Mouse (Mus musculus) lung, embryonic 14.5 days (tissue): ENCODE results near the gene Cdhr3. TPM values are rescaled to one million over a fixed set of nuclear protein-coding genes. Genes with fewer than 3 reads are reported as not detected.

ENCODE experiments used
- ATAC-seq: fragments of 200-750 bp; cut with Nextera tagmentation; 2 replicates; pipeline ENCODE4 v1.8.0; 2017; ENCODE audit warnings: mild to moderate bottlenecking, moderate TSS enrichment, moderate library complexity; ENCODE audit not compliant: insufficient read depth
- DNase-seq: peaks from one replicate; pipeline ENCODE4 v3.0.0-alpha.2; 2015
- H3K27ac ChIP-seq: fragments of 300-500 bp; sonication (generic); 2 replicates; pipeline ENCODE4 v1.5.1; 2014; ENCODE audit warnings: low read depth, mild to moderate bottlenecking, moderate library complexity
- H3K27me3 ChIP-seq: fragments of 300-500 bp; sonication (generic); 2 replicates; pipeline ENCODE4 v1.6.1; 2014; ENCODE audit warnings: low read length, control low read depth; ENCODE audit not compliant: insufficient read depth
- H3K36me3 ChIP-seq: fragments of 300-500 bp; sonication (generic); 2 replicates; pipeline ENCODE4 v1.6.1; 2014; ENCODE audit warnings: control low read depth; ENCODE audit not compliant: insufficient read depth
- H3K4me1 ChIP-seq: fragments of 300-500 bp; sonication (generic); 2 replicates; pipeline ENCODE4 v1.6.1; 2014; ENCODE audit warnings: antibody characterized with exemption, control low read depth; ENCODE audit not compliant: insufficient read depth
- H3K4me2 ChIP-seq: fragments of 300-500 bp; sonication (generic); 2 replicates; pipeline ENCODE4 v1.6.1; 2014; ENCODE audit warnings: mild to moderate bottlenecking
- H3K4me3 ChIP-seq: fragments of 300-500 bp; sonication (generic); 2 replicates; pipeline ENCODE4 v1.5.1; 2014; ENCODE audit warnings: low read depth, low read length
- H3K9ac ChIP-seq: fragments of 300-500 bp; sonication (generic); 2 replicates; pipeline ENCODE4 v1.6.1; 2014
- H3K9me3 ChIP-seq: fragments of 300-500 bp; sonication (generic); 2 replicates; pipeline ENCODE4 v1.6.1; 2016; ENCODE audit warnings: low read depth, low read length, control low read depth
- CTCF ChIP-seq: IDR thresholded peaks from 2 replicates; pipeline ENCODE4 v1.5.1; 2016; ENCODE audit warnings: antibody characterized with exemption, low read depth
- WGBS: fragments of 180-500 bp; shearing (Covaris S2); extraction: QIAGEN DNeasy Blood & Tissue Kit; methylation state at CpG from one replicate; pipeline ENCODE4 v1.1.7; 2014; 5-methylcytosine and 5-hydroxymethylcytosine counted together
- polyA plus RNA-seq: library from polyadenylated mRNA; unstranded; fragments of >200 nt; fragmentation: Nextera tagmentation; extraction: Ambion mirVana; gene quantifications from 2 replicates; pipeline ENCODE4 v1.2.1, GENCODE M21; 2014

Cdhr3 gene
- polyA plus RNA-seq, 1 experiment from 2014 or later = not detected

GRCm38 (mm10) chr12:33102342-33103115 is 9.9 kb upstream of the Cdhr3 start:
- Histone ChIP-seq H3K27me3 (no peaks in the 10 kb centered on the region), H3K9me3 (no peaks in the 10 kb centered on the region), H3K4me1 (peaks cover 12% of the 10 kb centered on the region), H3K4me3 (no peak overlapping the region), H3K4me2 (peak overlapping the region; percentile 37), H3K9ac (no peak overlapping the region), H3K27ac (peak overlapping the region; percentile 62), H3K36me3 (no peaks in the 10 kb centered on the region)
- DNase-seq = peak; percentile 91
- peak; percentile 95 for ATAC-seq
- TF ChIP-seq CTCF = no peak
- WGBS = 16% methylated on average over 15 of the region's 15 CpGs

- Histone ChIP-seq H3K27me3 (no peaks in the 10 kb centered on the region), H3K4me2 (no peak overlapping the region), H3K4me1 (peaks cover 12% of the 10 kb centered on the region), H3K9me3 (no peaks in the 10 kb centered on the region), H3K27ac (no peak overlapping the region; the same call in 1 of the 2 replicates), H3K36me3 (no peaks in the 10 kb centered on the region), H3K4me3 (no peak overlapping the region), H3K9ac (no peak overlapping the region)
- WGBS = 60% methylated on average over 8 of the region's 8 CpGs
- TF ChIP-seq CTCF = no peak
- no peak for ATAC-seq
- no peak for DNase-seq
These were observed 9.0 kb upstream of the Cdhr3 start for GRCm38 (mm10) chr12:33101627-33102026.

GRCm38 (mm10) chr12:33096017-33096416 is 3.3 kb upstream of the Cdhr3 start:
- no peak for ATAC-seq
- H3K27ac ChIP-seq = no peak overlapping the region
- no peak overlapping the region for H3K9ac ChIP-seq
- 57% methylated on average over 3 of the region's 3 CpGs for WGBS
- H3K27me3 ChIP-seq = no peaks in the 10 kb centered on the region
- no peaks in the 10 kb centered on the region for H3K9me3 ChIP-seq
- no peak overlapping the region for H3K4me2 ChIP-seq
- no peak overlapping the region for H3K4me3 ChIP-seq
- H3K36me3 ChIP-seq = no peaks in the 10 kb centered on the region
- TF ChIP-seq CTCF = no peak
- no peaks in the 10 kb centered on the region for H3K4me1 ChIP-seq
- DNase-seq = no peak

GRCm38 (mm10) chr12:33092196-33092595 is 479 bp downstream of the Cdhr3 start:
- ATAC-seq = no peak
- H3K4me1 ChIP-seq = no peaks in the 10 kb centered on the region

GRCm38 (mm10) chr12:33086151-33086550 is 6.5 kb downstream of the Cdhr3 start:
- Histone ChIP-seq H3K4me2 (no peak overlapping the region), H3K4me1 (no peaks in the 10 kb centered on the region), H3K36me3 (no peaks in the 10 kb centered on the region), H3K9me3 (no peaks in the 10 kb centered on the region), H3K27me3 (no peaks in the 10 kb centered on the region), H3K4me3 (no peak overlapping the region), H3K9ac (no peak overlapping the region), H3K27ac (no peak overlapping the region)
- 59% methylated on average over 5 of the region's 5 CpGs for WGBS
- DNase-seq (no peak), ATAC-seq (no peak)
- TF ChIP-seq CTCF = no peak

More at GRCm38 (mm10) chr12:33092196-33092595, 479 bp downstream of the Cdhr3 start:
- Histone ChIP-seq H3K4me3 (no peak overlapping the region), H3K4me2 (no peak overlapping the region), H3K36me3 (no peaks in the 10 kb centered on the region), H3K27me3 (no peaks in the 10 kb centered on the region), H3K9me3 (no peaks in the 10 kb centered on the region), H3K9ac (no peak overlapping the region), H3K27ac (no peak overlapping the region)
- TF ChIP-seq CTCF = no peak
- 57% methylated on average over 2 of the region's 2 CpGs for WGBS
- no peak for DNase-seq

GRCm38 (mm10) chr12:33084683-33085082 is 8.0 kb downstream of the Cdhr3 start:
- Histone ChIP-seq H3K27ac (no peak overlapping the region), H3K4me2 (no peak overlapping the region), H3K9ac (no peak overlapping the region), H3K4me3 (no peak overlapping the region), H3K9me3 (no peaks in the 10 kb centered on the region), H3K36me3 (no peaks in the 10 kb centered on the region), H3K27me3 (no peaks in the 10 kb centered on the region), H3K4me1 (no peaks in the 10 kb centered on the region)
- no peak for ATAC-seq
- no peak for TF ChIP-seq CTCF
- peak; percentile 88 for DNase-seq
- WGBS = 32% methylated on average over 2 of the region's 2 CpGs

GRCm38 (mm10) chr12:33083362-33083761 is 9.3 kb downstream of the Cdhr3 start:
- 18% methylated on average over 5 of the region's 5 CpGs for WGBS
- no peak for TF ChIP-seq CTCF
- Histone ChIP-seq H3K4me2 (no peak overlapping the region), H3K27ac (no peak overlapping the region; the same call in 1 of the 2 replicates), H3K9me3 (no peaks in the 10 kb centered on the region), H3K9ac (no peak overlapping the region), H3K27me3 (no peaks in the 10 kb centered on the region), H3K36me3 (no peaks in the 10 kb centered on the region), H3K4me3 (no peak overlapping the region), H3K4me1 (no peaks in the 10 kb centered on the region)
- peak; percentile 27; the same call in 1 of the 2 replicates for ATAC-seq
- peak; percentile 89 for DNase-seq
